Mouse (Mus musculus) left cerebral cortex, postnatal 36 days (tissue): Measurements from ENCODE around the gene 4933430I17Rik. TPM values are rescaled to one million over a fixed set of nuclear protein-coding genes. Genes with fewer than 3 reads are reported as not detected.
"Not testable (repeated sequence)": the region's sequence is repeated elsewhere in the genome, so short reads cannot be mapped to it uniquely, and the experiment has no call there.

Experiments used
- DNase-seq, 2 experiments: peaks; one replicate each; pipeline ENCODE4 v3.0.0; 2021 to 2022; ENCODE audit warnings: low spot score in 2 of 2, mixed read lengths in 1 of 2
- intact Hi-C: fragments of 180-260 bp; cut with DNase I; formaldehyde crosslinking; loops from one replicate; pipeline ENCODE4 v1.15.1; 2025
- total RNA-seq, 2 experiments: library from RNA; stranded (reverse); gene quantifications; 2 replicates each; pipeline ENCODE4 v1.2.3; 2021

Gene 4933430I17Rik
- total RNA-seq = under 1 TPM; 0.29 to 0.47 TPM

GRCm38 (mm10) chr4:62524651-62525488 lies at the start of gene 4933430I17Rik, which contains the start of gene Pole3:
Gene 4933430I17Rik (plus strand): TSS chr4:62525369.
Gene Pole3 (minus strand): TSS chr4:62525068.
- intact Hi-C loops = no loop called here
- peak; percentile 95 to 97 for DNase-seq

DNA sequence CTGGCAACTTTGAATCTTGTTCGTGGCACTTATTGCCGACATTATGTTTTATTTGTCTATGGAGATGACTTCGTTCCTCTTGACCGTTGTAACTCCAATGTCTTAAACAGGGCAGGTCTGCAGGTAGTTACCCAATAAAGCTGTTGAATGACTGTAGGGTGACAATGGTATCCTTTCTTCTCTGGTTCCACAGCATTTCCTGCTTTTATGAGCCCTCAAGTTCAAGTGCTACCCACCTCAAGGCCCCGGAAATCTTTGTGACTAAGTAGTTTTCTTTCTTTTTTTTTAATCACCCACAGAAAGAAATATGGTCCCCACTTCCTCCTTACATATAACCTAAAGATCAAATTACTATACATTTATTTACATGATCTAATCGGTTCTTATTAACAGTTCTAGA lies 49.4 kb upstream of the 4933430I17Rik start:
- DNase-seq = no peak
- intact Hi-C loops = no loop called here

DNA sequence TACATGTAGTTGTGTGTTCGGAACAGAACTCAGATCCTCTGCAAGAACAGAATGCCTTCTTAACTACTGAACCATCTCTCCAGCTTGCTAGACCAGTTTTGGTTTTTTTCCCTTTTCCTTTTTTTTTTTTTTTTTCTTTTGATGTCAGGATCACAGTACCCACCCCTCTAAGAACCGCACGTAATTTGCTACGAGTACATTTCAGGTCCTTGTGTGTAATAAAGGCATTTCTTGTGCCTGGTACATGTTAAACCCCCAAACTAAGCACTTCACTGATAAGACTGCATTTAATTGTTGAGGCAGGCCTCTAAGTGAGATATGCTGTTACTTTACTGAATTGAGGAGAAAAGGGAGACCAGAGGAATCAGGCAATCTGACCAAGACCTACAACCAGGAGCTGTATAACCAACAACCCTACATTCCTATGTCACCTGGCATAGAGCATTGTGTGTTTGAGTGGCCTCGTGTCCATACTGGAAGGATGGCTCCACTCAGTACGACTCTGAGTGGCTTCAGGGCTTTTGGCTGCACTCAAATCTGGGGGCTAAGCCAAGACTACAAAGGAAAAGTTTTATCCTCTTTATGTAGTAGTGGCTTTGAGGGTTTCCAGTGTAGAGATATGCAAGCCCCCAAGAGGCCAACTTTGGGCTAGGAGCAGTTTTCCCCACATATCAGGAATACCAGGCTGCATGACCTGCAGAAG lies 47.5 kb upstream of the 4933430I17Rik start:
- no peak for DNase-seq
- intact Hi-C loops = no loop called here

DNA sequence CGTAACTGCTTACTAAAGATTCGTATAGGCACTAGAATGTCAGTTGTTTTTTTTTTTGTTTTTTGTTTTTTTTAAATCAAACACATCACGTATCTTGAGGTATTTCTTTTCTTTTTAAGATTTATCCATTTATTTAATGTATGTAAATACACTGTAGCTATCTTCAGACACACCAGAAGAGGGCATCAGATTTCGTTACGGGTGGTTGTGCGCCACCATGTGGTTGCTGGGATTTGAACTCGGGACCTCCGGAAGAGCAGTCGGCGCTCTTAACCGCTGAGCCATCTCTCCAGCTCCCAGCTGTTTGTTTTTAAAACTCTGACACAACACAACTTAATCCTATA lies 45.6 kb upstream of the 4933430I17Rik start:
- intact Hi-C loops, DNase-seq: not testable (repeated sequence)

DNA sequence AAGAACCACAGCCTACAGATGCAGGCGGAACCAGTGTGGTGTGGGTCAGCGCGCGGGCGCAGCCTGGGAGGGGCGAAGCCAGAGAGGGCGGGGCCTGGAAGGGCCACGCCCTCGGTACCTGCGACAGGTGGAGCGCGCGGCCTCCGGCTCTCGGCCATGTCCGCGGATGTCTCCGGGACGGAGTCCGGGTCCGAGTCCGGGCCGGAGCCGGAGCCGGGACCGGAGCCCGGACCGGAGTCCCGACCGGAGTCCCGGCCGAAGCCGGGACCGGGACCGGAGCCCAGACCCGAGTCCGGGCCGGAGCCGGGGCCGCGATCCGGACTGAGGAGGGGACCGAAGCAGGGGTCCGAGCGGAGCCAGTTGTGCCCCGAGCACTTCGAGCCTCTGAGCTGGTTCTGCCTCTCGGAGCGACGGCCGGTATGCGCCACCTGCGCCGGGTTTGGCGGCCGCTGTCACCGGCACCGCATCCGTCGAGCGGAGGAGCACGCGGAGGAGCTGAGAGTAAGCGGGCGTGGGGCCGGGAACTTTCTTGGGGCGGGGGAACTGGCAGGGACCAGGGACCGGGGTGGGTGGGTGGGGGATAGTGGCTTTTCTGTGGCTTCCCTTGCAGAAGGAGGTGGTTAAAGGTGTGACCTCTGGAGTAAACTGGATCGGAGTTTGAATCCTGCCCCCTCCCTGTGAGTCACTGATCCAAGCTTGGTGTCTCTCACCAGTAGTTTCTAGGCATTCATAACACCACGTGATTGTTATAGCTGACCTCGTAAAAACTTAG lies 45.0 kb upstream of the 4933430I17Rik start, which contains the start of gene Bspry:
Gene Bspry, plus strand, starts transcription at position 117 of the 772 bp plus-strand sequence.
- DNase-seq = peak in 1 of 2 experiments; percentile 18
- intact Hi-C loops = no loop called here

DNA sequence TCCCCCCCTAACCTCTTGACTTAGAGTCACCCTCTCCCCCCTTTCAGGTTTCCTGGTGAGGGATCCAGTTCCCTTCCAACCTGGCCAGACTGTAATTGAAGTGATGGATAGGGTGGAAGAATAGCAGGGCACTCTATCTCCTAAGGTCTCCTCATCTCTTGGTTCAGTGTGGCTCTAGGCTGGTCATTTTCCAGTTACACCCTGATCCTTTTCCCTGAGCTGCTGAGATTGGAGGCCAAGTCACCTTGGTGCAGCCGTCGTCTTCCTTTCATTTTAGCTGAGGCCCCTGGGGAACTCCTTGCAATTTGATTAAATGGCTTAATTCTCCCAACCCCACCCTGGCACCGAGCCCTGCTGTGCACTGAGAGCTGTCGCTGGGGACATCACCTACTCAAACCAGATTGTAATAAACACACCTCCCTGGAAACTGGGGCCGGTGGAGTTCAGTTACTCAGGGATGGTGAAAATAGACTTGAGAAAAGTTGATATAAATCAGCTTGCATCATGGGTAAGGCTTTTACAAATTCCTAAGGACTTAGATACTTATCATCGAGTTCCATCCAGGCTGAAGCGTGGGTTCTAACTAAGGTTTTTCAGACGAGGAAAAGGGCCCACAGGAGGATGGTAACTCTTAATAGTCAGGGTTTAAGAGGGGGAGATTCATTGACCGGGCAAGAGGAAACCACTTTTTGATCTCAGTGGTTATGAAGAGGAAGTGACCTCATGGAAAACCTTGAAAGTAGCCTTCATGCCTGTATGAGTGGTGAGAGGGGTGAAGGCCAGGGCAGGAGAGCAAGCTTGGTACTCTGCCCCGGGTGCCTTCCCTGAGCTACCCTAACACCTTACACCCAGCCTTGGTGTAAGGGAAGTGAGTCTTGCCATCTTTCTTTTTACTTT lies 44.2 kb upstream of the 4933430I17Rik start:
- no peak for DNase-seq
- intact Hi-C loops = no loop called here

- intact Hi-C loops = no loop called here
- DNase-seq = no peak
Observed at GRCm38 (mm10) chr4:62484928-62485327, 40.2 kb upstream of the 4933430I17Rik start.

GRCm38 (mm10) chr4:62485450-62486161 lies 39.6 kb upstream of the 4933430I17Rik start:
- intact Hi-C loops = no loop called here
- DNase-seq = no peak

DNA sequence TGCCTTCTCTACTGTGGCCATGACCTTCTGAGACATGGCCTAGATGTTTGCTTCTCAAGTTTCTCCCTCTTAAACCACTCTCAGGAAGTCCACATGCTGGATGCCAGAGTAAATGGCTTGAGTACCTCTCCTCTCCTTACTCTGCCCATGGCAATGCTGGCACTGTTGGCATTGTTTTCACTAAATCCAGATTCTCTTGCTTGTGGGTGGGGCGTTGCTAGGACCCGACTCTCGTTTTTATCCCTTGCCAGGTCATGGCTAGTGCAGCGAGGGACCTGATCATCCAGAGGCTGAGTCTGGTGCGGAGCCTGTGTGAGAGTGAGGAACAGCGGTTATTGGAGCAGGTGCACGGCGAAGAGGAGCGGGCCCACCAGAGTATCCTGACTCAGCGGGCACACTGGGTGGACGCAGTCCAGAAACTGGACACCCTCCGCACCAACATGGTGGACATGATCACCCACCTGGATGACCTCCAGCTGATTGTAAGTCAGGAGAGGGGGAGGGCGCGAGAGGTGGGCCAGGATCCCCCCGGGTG lies 38.9 kb upstream of the 4933430I17Rik start:
- no peak for DNase-seq
- intact Hi-C loops = no loop called here

- intact Hi-C loops = no loop called here
- DNase-seq = no peak
Observed at GRCm38 (mm10) chr4:62487172-62487571, 38.0 kb upstream of the 4933430I17Rik start.

DNA sequence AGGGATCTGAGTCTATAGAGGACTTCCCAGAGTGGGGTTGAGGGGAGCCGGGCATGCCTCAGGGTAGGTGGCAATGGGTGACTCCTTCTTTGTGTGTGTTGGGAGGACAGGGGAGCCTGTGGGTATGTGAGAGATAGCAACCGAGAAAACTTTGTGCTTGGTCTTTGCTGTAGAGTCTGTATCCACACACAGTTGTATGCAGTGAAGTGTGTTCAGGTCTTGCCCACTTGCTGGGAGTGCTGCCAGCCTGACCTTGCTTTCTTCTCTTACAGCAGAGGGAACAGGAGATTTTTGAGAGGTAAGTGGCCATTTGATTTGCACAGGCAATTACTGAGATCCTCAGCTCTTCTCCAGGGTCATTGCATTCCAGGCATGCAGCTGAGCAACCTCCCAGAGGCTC lies 37.3 kb upstream of the 4933430I17Rik start:
- DNase-seq = no peak
- intact Hi-C loops = no loop called here

DNA sequence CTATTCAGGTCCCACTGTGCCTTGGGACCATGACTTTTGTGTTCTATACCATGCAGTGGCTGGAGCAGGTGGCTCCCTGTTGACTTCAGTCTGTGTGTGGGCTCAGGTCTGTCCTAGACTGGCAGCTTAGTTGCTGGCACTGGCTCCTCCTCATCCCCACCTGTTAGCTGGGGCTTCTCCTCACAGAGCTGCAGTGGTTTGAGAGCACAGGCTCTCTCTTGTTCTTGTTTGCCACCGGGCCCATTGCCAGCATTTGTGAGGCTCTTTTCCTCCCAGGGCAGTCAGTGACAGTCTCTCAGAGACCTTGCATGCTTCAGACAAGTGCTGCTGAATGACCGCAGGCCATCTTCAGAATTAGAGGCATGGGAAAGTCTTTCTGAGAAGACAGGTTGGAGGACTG lies 32.5 kb upstream of the 4933430I17Rik start:
- no peak for DNase-seq
- intact Hi-C loops = no loop called here

DNA sequence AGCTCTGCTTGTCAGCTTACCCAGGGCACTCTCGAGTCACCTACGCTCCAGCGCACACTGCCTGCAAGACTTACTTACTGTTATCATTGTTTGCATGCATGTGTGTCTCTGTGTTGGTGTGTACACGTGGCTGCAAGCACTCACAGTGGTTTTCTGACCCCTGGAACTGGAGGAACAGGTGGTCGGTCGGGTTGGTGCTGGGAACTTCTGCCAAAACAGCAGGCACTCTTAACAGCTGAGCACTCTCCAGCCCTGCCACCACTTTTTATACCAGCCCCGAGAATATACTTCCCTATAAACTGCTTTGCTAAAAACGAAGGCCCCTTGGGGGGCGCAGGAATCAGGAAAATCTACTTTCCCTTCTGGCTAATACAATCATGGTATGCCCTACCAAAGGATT lies 30.9 kb upstream of the 4933430I17Rik start:
- intact Hi-C loops = no loop called here
- no peak for DNase-seq

DNA sequence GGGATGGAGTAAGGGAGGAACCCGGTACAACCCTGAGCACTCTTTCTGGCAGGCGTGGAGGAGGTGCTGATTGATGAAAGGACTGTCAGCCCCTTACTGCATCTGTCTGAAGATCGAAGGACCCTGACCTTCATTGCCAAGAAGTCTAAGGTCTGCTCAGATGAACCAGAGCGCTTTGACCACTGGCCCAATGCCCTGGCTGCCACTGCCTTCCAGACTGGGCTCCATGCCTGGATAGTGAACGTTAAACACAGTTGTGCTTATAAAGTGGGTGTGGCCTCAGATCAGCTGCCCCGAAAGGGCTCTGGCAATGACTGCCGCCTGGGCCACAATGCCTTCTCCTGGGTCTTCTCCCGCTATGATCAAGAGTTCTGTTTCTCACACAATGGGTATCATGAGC lies 29.2 kb upstream of the 4933430I17Rik start:
- DNase-seq = no peak
- intact Hi-C loops = no loop called here

DNA sequence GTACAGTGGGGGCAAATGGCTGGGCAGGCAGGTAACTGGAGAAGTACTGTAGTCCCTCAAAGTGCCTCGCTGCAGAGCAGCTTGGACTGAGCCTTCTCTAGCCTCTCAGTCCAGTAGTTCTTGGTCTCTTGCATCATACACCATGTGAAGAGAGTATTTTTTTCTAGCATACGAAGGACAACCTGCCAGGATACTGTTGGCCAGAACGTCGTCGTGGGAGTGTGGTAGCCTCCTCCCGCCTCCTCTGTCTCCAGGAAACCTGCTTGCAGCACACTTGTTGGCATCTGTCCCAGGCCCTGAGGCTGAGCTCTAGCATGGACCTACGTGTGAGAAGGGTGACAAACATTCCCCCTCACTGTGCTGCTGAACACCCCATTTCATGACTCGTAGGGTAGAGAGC lies 28.4 kb upstream of the 4933430I17Rik start:
- intact Hi-C loops = no loop called here
- peak; percentile 71 for DNase-seq

DNA sequence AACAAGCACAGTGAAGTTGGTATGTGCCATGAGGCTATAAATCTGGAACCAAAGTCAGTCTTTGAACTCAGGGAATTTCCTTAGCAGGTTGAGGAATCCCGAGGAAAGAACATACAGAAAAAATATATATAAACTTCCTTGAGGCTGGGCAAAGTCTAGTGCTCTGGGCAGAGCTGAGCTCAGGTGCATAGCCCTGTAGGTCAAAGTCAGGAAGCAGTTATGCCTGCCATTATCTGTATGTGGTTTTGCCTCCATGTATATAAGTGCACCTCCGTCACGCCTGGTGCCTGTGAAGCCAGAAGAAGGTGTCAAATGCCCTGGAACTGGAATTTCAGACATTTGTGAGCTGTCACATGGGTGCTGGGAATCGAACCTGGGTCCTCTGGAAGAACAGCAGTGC lies 24.4 kb upstream of the 4933430I17Rik start:
- intact Hi-C loops = loop anchor here (5.0 kb wide), 1 partner anchor 93 kb away; the partner anchor contains the start of genes Cdc26 and Prpf4
- no peak for DNase-seq

DNA sequence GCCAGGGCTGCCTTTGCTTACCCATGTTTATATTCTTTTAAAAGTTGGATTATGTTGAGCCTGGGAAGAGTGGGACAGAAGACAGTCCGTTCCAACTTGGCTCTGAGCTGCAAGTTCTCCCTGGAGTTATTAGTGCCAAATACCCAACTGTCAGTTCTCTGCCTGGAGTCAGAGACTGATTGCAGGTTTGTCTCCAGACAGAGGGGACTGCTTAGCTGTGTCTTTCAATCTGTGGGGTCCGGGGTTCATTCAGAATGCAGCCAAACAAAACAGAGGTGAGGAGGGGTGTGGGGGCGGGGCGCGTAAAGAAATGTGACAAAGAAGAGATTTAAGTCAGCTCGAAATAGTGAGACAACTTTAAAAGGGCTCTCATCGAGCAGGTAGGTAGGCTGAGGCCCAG lies 23.6 kb upstream of the 4933430I17Rik start:
- intact Hi-C loops = loop anchor here (5.0 kb wide), 1 partner anchor 94 kb away; the partner anchor contains the start of genes Cdc26 and Prpf4
- no peak for DNase-seq
